Mouse (Mus musculus) testis, adult 2 months (tissue): ENCODE measurements around the gene Col25a1.

Source experiments
- CTCF ChIP-seq: fragments of 200-500 bp; IDR thresholded peaks from 2 replicates; pipeline ENCODE4 v1.5.1; 2012; ENCODE audit warnings: low read depth, mild to moderate bottlenecking, inconsistent platforms, low read length, moderate library complexity; ENCODE audit not compliant: control insufficient read depth, insufficient read depth, insufficient replicate concordance
- POLR2A ChIP-seq: fragments of 200-500 bp; IDR thresholded peaks from 2 replicates; pipeline ENCODE4 v1.6.1; 2012; ENCODE audit warnings: low read depth, mild to moderate bottlenecking, inconsistent platforms, low read length, moderate library complexity; ENCODE audit not compliant: control insufficient read depth

DNA sequence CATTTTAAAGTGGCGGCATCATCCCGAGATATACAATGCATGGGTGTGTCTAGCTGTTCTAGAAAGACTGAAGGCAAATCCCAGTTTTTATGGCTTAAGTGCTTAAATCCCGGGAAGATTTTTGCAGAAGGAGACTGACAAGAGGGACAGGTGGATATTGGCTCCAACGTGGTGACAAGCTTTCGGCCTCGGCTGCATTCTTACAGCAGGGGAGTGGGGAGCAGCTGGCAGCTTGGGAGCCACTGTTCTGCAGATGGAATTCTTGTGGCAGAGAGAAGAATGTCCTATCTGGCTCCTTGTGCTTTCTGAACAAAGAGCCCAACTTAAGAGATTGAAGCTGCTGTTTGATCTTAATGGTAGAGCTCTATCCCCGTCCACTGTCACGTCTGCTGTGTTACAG lies 16.5 kb downstream of the Col25a1 start:
- TF ChIP-seq POLR2A = no peak
- TF ChIP-seq CTCF = no peak
